Mouse (Mus musculus) midbrain, embryonic 16.5 days (tissue): ENCODE measurements at regions not wholly inside any gene's neighbourhood (a gene's known extent, or its start where the extent isn't known, plus 50 kb on each side); places are given as distances from the start of the nearest gene placed in this dataset.

Source experiments
- ATAC-seq: fragments of 200-750 bp; cut with Nextera tagmentation; 2 replicates; pipeline ENCODE4 v1.8.0; 2017; ENCODE audit warnings: moderate TSS enrichment
- H3K27ac ChIP-seq: fragments of 300-500 bp; sonication (generic); 2 replicates; pipeline ENCODE4 v1.5.1; 2014; ENCODE audit warnings: mild to moderate bottlenecking, low read length, mixed read lengths
- H3K27me3 ChIP-seq: fragments of 300-500 bp; sonication (generic); 2 replicates; pipeline ENCODE4 v1.6.1; 2014; ENCODE audit warnings: low read depth, low read length, mixed read lengths; ENCODE audit not compliant: control insufficient read depth, insufficient read depth
- H3K36me3 ChIP-seq: fragments of 300-500 bp; sonication (generic); 2 replicates; pipeline ENCODE4 v1.6.1; 2014; ENCODE audit warnings: mild to moderate bottlenecking, low read length, moderate library complexity, mixed read lengths; ENCODE audit not compliant: control insufficient read depth, insufficient read depth
- H3K4me1 ChIP-seq: fragments of 300-500 bp; sonication (generic); 2 replicates; pipeline ENCODE4 v1.6.1; 2014; ENCODE audit warnings: mild to moderate bottlenecking, low read length, mixed read lengths; ENCODE audit not compliant: control insufficient read depth, insufficient read depth
- H3K4me2 ChIP-seq: fragments of 300-500 bp; sonication (generic); 2 replicates; pipeline ENCODE4 v1.6.1; 2014; ENCODE audit warnings: mild to moderate bottlenecking, low read length, mixed read lengths
- H3K4me3 ChIP-seq: fragments of 300-500 bp; sonication (generic); 2 replicates; pipeline ENCODE4 v1.5.1; 2014; ENCODE audit warnings: low read depth, mild to moderate bottlenecking, low read length, moderate library complexity, mixed read lengths
- H3K9ac ChIP-seq: fragments of 300-500 bp; sonication (generic); 2 replicates; pipeline ENCODE4 v1.6.1; 2014; ENCODE audit warnings: low read depth, low read length, mixed read lengths
- H3K9me3 ChIP-seq: fragments of 300-500 bp; sonication (generic); replicated peaks from 2 replicates; pipeline ENCODE4 v1.6.1; 2014; ENCODE audit warnings: mild to moderate bottlenecking, low read length, mixed read lengths; ENCODE audit not compliant: control insufficient read depth, poor library complexity, severe bottlenecking
- WGBS: fragments of 180-500 bp; shearing (Covaris S2); extraction: QIAGEN DNeasy Blood & Tissue Kit; methylation state at CpG from one replicate; pipeline ENCODE4 v1.1.7; 2014; 5-methylcytosine and 5-hydroxymethylcytosine counted together

GRCm38 (mm10) chr12:9924561-9924960, 354.6 kb downstream of the Osr1 start:
- no peak overlapping the region for H3K4me3 ChIP-seq
- no peaks in the 10 kb centered on the region for H3K36me3 ChIP-seq
- no peak overlapping the region for H3K27ac ChIP-seq
- H3K4me1 ChIP-seq: no peaks in the 10 kb centered on the region
- H3K9ac ChIP-seq: no peak overlapping the region
- H3K4me2 ChIP-seq: no peak overlapping the region
- WGBS: 78% methylated on average over 3 of the region's 3 CpGs
- H3K9me3 ChIP-seq: no peaks in the 10 kb centered on the region
- no peak for ATAC-seq
- no peaks in the 10 kb centered on the region for H3K27me3 ChIP-seq

- Histone ChIP-seq H3K27me3 (no peaks in the 10 kb centered on the region), H3K36me3 (no peaks in the 10 kb centered on the region), H3K4me3 (no peak overlapping the region), H3K4me1 (no peaks in the 10 kb centered on the region), H3K27ac (no peak overlapping the region), H3K4me2 (no peak overlapping the region), H3K9me3 (no peaks in the 10 kb centered on the region), H3K9ac (no peak overlapping the region)
- WGBS: 84% methylated on average over 3 of the region's 3 CpGs
- ATAC-seq: no peak
These were observed 364.2 kb downstream of the Osr1 start for GRCm38 (mm10) chr12:9934158-9934557.

GRCm38 (mm10) chr12:9941357-9941756, 371.4 kb downstream of the Osr1 start:
- WGBS: 57% methylated on average over 1 of the region's 1 CpGs
- Histone ChIP-seq H3K27me3 (no peaks in the 10 kb centered on the region), H3K4me1 (no peaks in the 10 kb centered on the region), H3K9me3 (no peaks in the 10 kb centered on the region), H3K4me2 (no peak overlapping the region), H3K27ac (no peak overlapping the region), H3K4me3 (no peak overlapping the region), H3K36me3 (no peaks in the 10 kb centered on the region), H3K9ac (no peak overlapping the region)
- ATAC-seq: no peak

GRCm38 (mm10) chr12:9941823-9942222, 371.9 kb downstream of the Osr1 start:
- ATAC-seq: no peak
- no peak overlapping the region for H3K27ac ChIP-seq
- 96% methylated on average over 3 of the region's 3 CpGs for WGBS

GRCm38 (mm10) chr12:9948784-9949183, 378.9 kb downstream of the Osr1 start:
- no peak for ATAC-seq
- 58% methylated on average over 4 of the region's 4 CpGs for WGBS
- Histone ChIP-seq H3K27ac (no peak overlapping the region), H3K9me3 (no peaks in the 10 kb centered on the region), H3K9ac (no peak overlapping the region), H3K4me2 (no peak overlapping the region), H3K4me1 (no peaks in the 10 kb centered on the region), H3K36me3 (no peaks in the 10 kb centered on the region), H3K4me3 (no peak overlapping the region), H3K27me3 (no peaks in the 10 kb centered on the region)

More at GRCm38 (mm10) chr12:9941823-9942222, 371.9 kb downstream of the Osr1 start:
- H3K4me3 ChIP-seq: no peak overlapping the region
- no peak overlapping the region for H3K9ac ChIP-seq
- no peaks in the 10 kb centered on the region for H3K4me1 ChIP-seq
- H3K4me2 ChIP-seq: no peak overlapping the region
- H3K9me3 ChIP-seq: no peaks in the 10 kb centered on the region
- no peaks in the 10 kb centered on the region for H3K36me3 ChIP-seq
- no peaks in the 10 kb centered on the region for H3K27me3 ChIP-seq

GRCm38 (mm10) chr12:9952372-9952771, 382.5 kb downstream of the Osr1 start:
- Histone ChIP-seq H3K4me3 (no peak overlapping the region), H3K4me2 (no peak overlapping the region), H3K9ac (no peak overlapping the region), H3K27me3 (no peaks in the 10 kb centered on the region), H3K36me3 (no peaks in the 10 kb centered on the region), H3K9me3 (no peaks in the 10 kb centered on the region), H3K27ac (no peak overlapping the region), H3K4me1 (no peaks in the 10 kb centered on the region)
- ATAC-seq: no peak
- WGBS: 92% methylated on average over 2 of the region's 2 CpGs

- Histone ChIP-seq H3K36me3 (no peaks in the 10 kb centered on the region), H3K9ac (no peak overlapping the region), H3K4me2 (no peak overlapping the region), H3K4me3 (no peak overlapping the region), H3K27ac (no peak overlapping the region), H3K4me1 (no peaks in the 10 kb centered on the region), H3K9me3 (no peaks in the 10 kb centered on the region), H3K27me3 (no peaks in the 10 kb centered on the region)
- WGBS: 78% methylated on average over 6 of the region's 6 CpGs
- ATAC-seq: no peak
These were observed 384.4 kb downstream of the Osr1 start for GRCm38 (mm10) chr12:9954178-9954888.

- no peaks in the 10 kb centered on the region for H3K4me1 ChIP-seq
- no peaks in the 10 kb centered on the region for H3K27me3 ChIP-seq
- no peak overlapping the region for H3K9ac ChIP-seq
- no peak for ATAC-seq
- no peak overlapping the region for H3K4me2 ChIP-seq
- no peak overlapping the region for H3K27ac ChIP-seq
- no peaks in the 10 kb centered on the region for H3K36me3 ChIP-seq
- 93% methylated on average over 1 of the region's 1 CpGs for WGBS
- no peaks in the 10 kb centered on the region for H3K9me3 ChIP-seq
- H3K4me3 ChIP-seq: no peak overlapping the region
These were observed 399.5 kb downstream of the Osr1 start for GRCm38 (mm10) chr12:9969390-9969789.

GRCm38 (mm10) chr12:9970771-9971170, 399.0 kb upstream of the Nt5c1b start:
- Histone ChIP-seq H3K4me3 (no peak overlapping the region), H3K27me3 (no peaks in the 10 kb centered on the region), H3K27ac (no peak overlapping the region), H3K4me2 (no peak overlapping the region), H3K36me3 (no peaks in the 10 kb centered on the region), H3K4me1 (no peaks in the 10 kb centered on the region), H3K9ac (no peak overlapping the region), H3K9me3 (no peaks in the 10 kb centered on the region)
- no peak for ATAC-seq
- 68% methylated on average over 2 of the region's 2 CpGs for WGBS
